Mouse (Mus musculus): ENCODE data around the gene Ptf1a.

DNA sequence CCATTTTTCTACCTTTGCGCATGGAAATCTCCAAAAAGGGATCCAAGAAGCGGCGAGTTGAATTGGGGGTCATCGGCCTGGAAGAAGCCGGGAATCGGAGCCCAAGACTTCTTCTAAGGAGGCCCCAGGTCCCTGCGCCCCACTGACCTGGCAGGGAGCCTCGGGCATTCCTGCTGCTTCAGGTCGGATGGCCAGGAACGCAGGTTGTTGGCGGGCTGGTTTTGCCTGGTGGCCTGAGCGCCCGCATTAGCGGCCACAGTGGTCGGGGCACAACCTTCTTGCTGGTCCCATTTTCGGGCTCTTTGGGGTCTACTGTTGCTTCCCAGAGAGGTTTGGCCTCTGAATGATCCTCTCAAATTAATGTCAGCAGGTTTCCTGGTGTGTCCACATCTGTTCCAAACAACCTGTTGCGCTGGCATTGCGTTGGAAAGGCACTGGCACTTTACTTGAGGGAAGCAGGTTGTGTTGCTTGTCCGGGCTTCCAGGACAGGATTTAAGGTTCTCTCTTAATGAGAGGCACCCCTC, 7.1 kb downstream of the Ptf1a start:
- TF ChIP-seq CTCF (IDR thresholded peaks at IDR 0.05; ENCODE audit: extremely low read depth, insufficient read depth, insufficient read length, insufficient replicate concordance), result no peak
- no peak for TF ChIP-seq POLR2A (IDR thresholded peaks at IDR 0.05; ENCODE audit: low read depth, low read length)
